Mouse (Mus musculus) E14TG2a.4 (cell line): ENCODE results near the gene Tysnd1.

Experiments used
- CTCF ChIP-seq: conservative IDR thresholded peaks from 2 replicates; pipeline ENCODE4 v1.5.1; 2014; ENCODE audit warnings: low read length
- NANOG ChIP-seq: IDR thresholded peaks from 2 replicates; pipeline ENCODE4 v1.6.1; 2014; ENCODE audit warnings: borderline replicate concordance, low read length, mixed read lengths

GRCm38 (mm10) chr10:61679545-61679944 lies 15.8 kb upstream of the Tysnd1 start:
- no peak for TF ChIP-seq CTCF
- TF ChIP-seq NANOG = no peak
